Mouse (Mus musculus): ENCODE measurements at regions not wholly inside any gene's neighbourhood (a gene's known extent, or its start where the extent isn't known, plus 50 kb on each side); places are given as distances from the start of the nearest gene placed in this dataset.

- Histone ChIP-seq H3K36me3 (ENCODE audit: control insufficient read depth, insufficient read depth, low read length) (no peaks in the 10 kb centered on the region), H3K4me2 (no peak overlapping the region), H3K4me3 (ENCODE audit: low read depth, low read length) (no peak overlapping the region), H3K9ac (ENCODE audit: low read depth, low read length) (no peak overlapping the region), H3K4me1 (replicated peaks; ENCODE audit: control insufficient read depth, insufficient read depth, low read length) (no peaks in the 10 kb centered on the region), H3K9me3 (ENCODE audit: control insufficient read depth, low read length) (no peaks in the 10 kb centered on the region; the same call in 1 of the 2 replicates), H3K27ac (ENCODE audit: low read depth, low read length) (no peak overlapping the region), H3K27me3 (replicated peaks; ENCODE audit: control insufficient read depth, insufficient read depth, low read length) (no peaks in the 10 kb centered on the region)
- ATAC-seq (replicated peaks; ENCODE audit: low FRiP score) (no peak), DNase-seq (ENCODE audit: low spot score) (no peak)
- WGBS, result 85% methylated on average over 2 of the region's 2 CpGs
Measured at GRCm38 (mm10) chr4:152784972-152785371, 307.3 kb upstream of the Kcnab2 start.

GRCm38 (mm10) chr4:152779526-152779925, 301.9 kb upstream of the Kcnab2 start:
- no peaks in the 10 kb centered on the region for H3K27me3 ChIP-seq (replicated peaks; ENCODE audit: control insufficient read depth, insufficient read depth, low read length)
- H3K36me3 ChIP-seq (ENCODE audit: control insufficient read depth, insufficient read depth, low read length), result no peaks in the 10 kb centered on the region
- no peak overlapping the region for H3K27ac ChIP-seq (ENCODE audit: low read depth, low read length)
- WGBS, result 79% methylated on average over 17 of the region's 17 CpGs
- no peaks in the 10 kb centered on the region for H3K4me1 ChIP-seq (replicated peaks; ENCODE audit: control insufficient read depth, insufficient read depth, low read length)
- DNase-seq (ENCODE audit: low spot score) (no peak), ATAC-seq (replicated peaks; ENCODE audit: low FRiP score) (no peak)
- H3K9me3 ChIP-seq (ENCODE audit: control insufficient read depth, low read length), result no peaks in the 10 kb centered on the region
- H3K4me3 ChIP-seq (ENCODE audit: low read depth, low read length), result no peak overlapping the region
- H3K4me2 ChIP-seq, result no peak overlapping the region
- no peak overlapping the region for H3K9ac ChIP-seq (ENCODE audit: low read depth, low read length)

- WGBS, result 72% methylated on average over 6 of the region's 6 CpGs
- Histone ChIP-seq H3K27me3 (replicated peaks; ENCODE audit: control insufficient read depth, insufficient read depth, low read length) (no peaks in the 10 kb centered on the region), H3K36me3 (ENCODE audit: control insufficient read depth, insufficient read depth, low read length) (no peaks in the 10 kb centered on the region), H3K9ac (ENCODE audit: low read depth, low read length) (no peak overlapping the region), H3K4me2 (no peak overlapping the region), H3K9me3 (ENCODE audit: control insufficient read depth, low read length) (no peaks in the 10 kb centered on the region), H3K27ac (ENCODE audit: low read depth, low read length) (no peak overlapping the region), H3K4me1 (replicated peaks; ENCODE audit: control insufficient read depth, insufficient read depth, low read length) (no peaks in the 10 kb centered on the region), H3K4me3 (ENCODE audit: low read depth, low read length) (no peak overlapping the region)
- no peak for DNase-seq (ENCODE audit: low spot score)
- no peak for ATAC-seq (replicated peaks; ENCODE audit: low FRiP score)
Measured at GRCm38 (mm10) chr4:152775801-152776200, 298.1 kb upstream of the Kcnab2 start.

DNA sequence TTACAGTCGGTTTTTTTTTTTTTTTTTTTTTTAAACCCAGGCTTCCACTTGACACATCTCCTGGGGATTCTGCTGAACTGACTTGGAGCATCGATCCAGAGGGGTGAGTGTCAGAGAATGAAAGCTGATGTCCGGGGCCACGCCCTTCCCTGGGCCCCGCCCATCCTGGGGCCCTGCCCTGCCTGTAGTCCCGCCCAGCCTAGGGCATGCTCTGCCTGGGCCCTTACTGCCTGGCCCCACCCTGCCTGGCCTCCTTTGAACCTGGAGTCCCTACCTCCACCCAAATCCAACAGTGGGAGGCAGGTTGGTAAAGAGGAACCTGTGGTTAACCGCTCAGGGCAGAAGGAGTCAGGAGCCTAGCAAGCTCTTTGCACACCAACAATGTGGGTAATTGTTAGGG, 293.7 kb upstream of the Kcnab2 start:
- no peak for DNase-seq (ENCODE audit: low spot score)
- no peaks in the 10 kb centered on the region for H3K27me3 ChIP-seq (replicated peaks; ENCODE audit: control insufficient read depth, insufficient read depth, low read length)
- WGBS, result 71% methylated on average over 7 of the region's 7 CpGs
- H3K9me3 ChIP-seq (ENCODE audit: control insufficient read depth, low read length), result no peaks in the 10 kb centered on the region
- no peak for ATAC-seq (replicated peaks; ENCODE audit: low FRiP score)
- H3K4me1 ChIP-seq (replicated peaks; ENCODE audit: control insufficient read depth, insufficient read depth, low read length), result no peaks in the 10 kb centered on the region
- no peak overlapping the region for H3K27ac ChIP-seq (ENCODE audit: low read depth, low read length)
- no peak overlapping the region for H3K4me2 ChIP-seq
- H3K9ac ChIP-seq (ENCODE audit: low read depth, low read length), result no peak overlapping the region
- H3K4me3 ChIP-seq (ENCODE audit: low read depth, low read length), result no peak overlapping the region
- H3K36me3 ChIP-seq (ENCODE audit: control insufficient read depth, insufficient read depth, low read length), result no peaks in the 10 kb centered on the region

GRCm38 (mm10) chr4:152767372-152767771, 289.7 kb upstream of the Kcnab2 start:
- Histone ChIP-seq H3K4me2 (no peak overlapping the region), H3K9me3 (ENCODE audit: control insufficient read depth, low read length) (peaks cover 8% of the 10 kb centered on the region; the same call in 1 of the 2 replicates), H3K4me1 (replicated peaks; ENCODE audit: control insufficient read depth, insufficient read depth, low read length) (no peaks in the 10 kb centered on the region), H3K9ac (ENCODE audit: low read depth, low read length) (no peak overlapping the region), H3K27me3 (replicated peaks; ENCODE audit: control insufficient read depth, insufficient read depth, low read length) (no peaks in the 10 kb centered on the region), H3K27ac (ENCODE audit: low read depth, low read length) (no peak overlapping the region), H3K36me3 (ENCODE audit: control insufficient read depth, insufficient read depth, low read length) (no peaks in the 10 kb centered on the region), H3K4me3 (ENCODE audit: low read depth, low read length) (no peak overlapping the region)
- ATAC-seq (replicated peaks; ENCODE audit: low FRiP score) (no peak), DNase-seq (ENCODE audit: low spot score) (no peak)
- 79% methylated on average over 5 of the region's 5 CpGs for WGBS

- no peak overlapping the region for H3K27ac ChIP-seq (ENCODE audit: low read depth, low read length)
- no peak for ATAC-seq (replicated peaks; ENCODE audit: low FRiP score)
- peak; percentile 7 for DNase-seq (ENCODE audit: low spot score)
- H3K4me1 ChIP-seq (replicated peaks; ENCODE audit: control insufficient read depth, insufficient read depth, low read length), result no peaks in the 10 kb centered on the region
- H3K4me3 ChIP-seq (ENCODE audit: low read depth, low read length), result no peak overlapping the region
- no peaks in the 10 kb centered on the region for H3K36me3 ChIP-seq (ENCODE audit: control insufficient read depth, insufficient read depth, low read length)
- no peak overlapping the region for H3K4me2 ChIP-seq
- H3K9me3 ChIP-seq (ENCODE audit: control insufficient read depth, low read length), result peaks cover 8% of the 10 kb centered on the region; the same call in 1 of the 2 replicates
- no peak overlapping the region for H3K9ac ChIP-seq (ENCODE audit: low read depth, low read length)
- no peaks in the 10 kb centered on the region for H3K27me3 ChIP-seq (replicated peaks; ENCODE audit: control insufficient read depth, insufficient read depth, low read length)
- WGBS, result 63% methylated on average over 6 of the region's 6 CpGs
Measured at GRCm38 (mm10) chr4:152763116-152763515, 285.4 kb upstream of the Kcnab2 start.

DNA sequence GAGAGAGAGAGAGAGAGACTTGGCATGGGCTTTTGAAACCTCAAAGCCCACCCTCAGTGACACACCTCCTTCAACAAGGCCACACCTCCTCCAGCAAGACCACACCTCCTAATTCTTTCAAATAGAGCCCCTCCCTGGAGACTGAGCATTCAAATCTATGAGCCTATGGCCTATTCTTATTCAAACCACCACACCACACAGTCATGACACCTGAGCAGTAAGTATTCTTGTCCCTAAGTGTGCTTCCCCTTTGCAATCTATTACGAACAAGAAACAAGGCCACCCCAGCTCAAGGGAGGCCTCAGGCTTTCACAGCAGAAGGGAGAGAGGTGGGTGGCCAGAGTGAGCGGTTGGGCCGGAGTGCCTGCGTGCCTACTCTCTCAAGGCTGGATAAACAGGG, 284.9 kb upstream of the Kcnab2 start:
- WGBS, result 92% methylated on average over 4 of the region's 4 CpGs
- DNase-seq (ENCODE audit: low spot score), result peak; percentile 16

GRCm38 (mm10) chr4:152757191-152757590, 279.5 kb upstream of the Kcnab2 start:
- no peaks in the 10 kb centered on the region for H3K36me3 ChIP-seq (ENCODE audit: control insufficient read depth, insufficient read depth, low read length)
- no peak for DNase-seq (ENCODE audit: low spot score)
- no peak overlapping the region for H3K27ac ChIP-seq (ENCODE audit: low read depth, low read length)
- H3K9me3 ChIP-seq (ENCODE audit: control insufficient read depth, low read length), result no peaks in the 10 kb centered on the region
- H3K9ac ChIP-seq (ENCODE audit: low read depth, low read length), result no peak overlapping the region
- no peaks in the 10 kb centered on the region for H3K4me1 ChIP-seq (replicated peaks; ENCODE audit: control insufficient read depth, insufficient read depth, low read length)
- ATAC-seq (replicated peaks; ENCODE audit: low FRiP score), result no peak
- no peaks in the 10 kb centered on the region for H3K27me3 ChIP-seq (replicated peaks; ENCODE audit: control insufficient read depth, insufficient read depth, low read length)
- 84% methylated on average over 5 of the region's 5 CpGs for WGBS
- no peak overlapping the region for H3K4me3 ChIP-seq (ENCODE audit: low read depth, low read length)
- H3K4me2 ChIP-seq, result no peak overlapping the region

More for the DNA sequence above, 284.9 kb upstream of the Kcnab2 start:
- Histone ChIP-seq H3K9ac (ENCODE audit: low read depth, low read length) (no peak overlapping the region), H3K4me2 (no peak overlapping the region), H3K27me3 (replicated peaks; ENCODE audit: control insufficient read depth, insufficient read depth, low read length) (no peaks in the 10 kb centered on the region), H3K27ac (ENCODE audit: low read depth, low read length) (no peak overlapping the region), H3K36me3 (ENCODE audit: control insufficient read depth, insufficient read depth, low read length) (no peaks in the 10 kb centered on the region), H3K9me3 (ENCODE audit: control insufficient read depth, low read length) (peaks cover 8% of the 10 kb centered on the region; the same call in 1 of the 2 replicates), H3K4me1 (replicated peaks; ENCODE audit: control insufficient read depth, insufficient read depth, low read length) (no peaks in the 10 kb centered on the region), H3K4me3 (ENCODE audit: low read depth, low read length) (no peak overlapping the region)
- no peak for ATAC-seq (replicated peaks; ENCODE audit: low FRiP score)

DNA sequence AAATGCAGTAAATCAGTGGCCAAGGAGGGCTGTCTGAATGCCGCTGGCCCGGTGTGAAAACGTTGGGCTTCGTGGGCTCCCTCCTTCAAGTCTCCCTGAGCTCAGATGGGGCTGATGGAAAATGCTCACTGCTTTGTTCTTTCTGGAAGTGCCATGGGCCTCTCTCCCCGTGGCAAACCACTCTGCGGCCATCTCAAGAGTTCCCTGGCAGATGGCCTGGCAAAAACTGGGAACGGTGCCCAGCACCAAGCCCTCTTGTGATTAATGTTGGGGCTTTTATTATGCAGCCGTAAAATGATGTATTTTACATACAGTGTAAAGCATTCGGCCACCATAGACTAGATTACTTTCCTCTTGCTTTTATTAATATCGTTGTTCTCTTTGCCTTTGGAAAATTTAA, 278.9 kb upstream of the Kcnab2 start:
- no peak overlapping the region for H3K27ac ChIP-seq (ENCODE audit: low read depth, low read length)
- H3K9ac ChIP-seq (ENCODE audit: low read depth, low read length), result no peak overlapping the region
- no peak overlapping the region for H3K4me3 ChIP-seq (ENCODE audit: low read depth, low read length)
- H3K36me3 ChIP-seq (ENCODE audit: control insufficient read depth, insufficient read depth, low read length), result no peaks in the 10 kb centered on the region
- no peaks in the 10 kb centered on the region for H3K9me3 ChIP-seq (ENCODE audit: control insufficient read depth, low read length)
- no peaks in the 10 kb centered on the region for H3K4me1 ChIP-seq (replicated peaks; ENCODE audit: control insufficient read depth, insufficient read depth, low read length)
- H3K27me3 ChIP-seq (replicated peaks; ENCODE audit: control insufficient read depth, insufficient read depth, low read length), result no peaks in the 10 kb centered on the region
- DNase-seq (ENCODE audit: low spot score) (no peak), ATAC-seq (replicated peaks; ENCODE audit: low FRiP score) (no peak)
- no peak overlapping the region for H3K4me2 ChIP-seq
- 82% methylated on average over 10 of the region's 10 CpGs for WGBS
